Mouse (Mus musculus): ENCODE data around the gene Atp2b2.

DNA sequence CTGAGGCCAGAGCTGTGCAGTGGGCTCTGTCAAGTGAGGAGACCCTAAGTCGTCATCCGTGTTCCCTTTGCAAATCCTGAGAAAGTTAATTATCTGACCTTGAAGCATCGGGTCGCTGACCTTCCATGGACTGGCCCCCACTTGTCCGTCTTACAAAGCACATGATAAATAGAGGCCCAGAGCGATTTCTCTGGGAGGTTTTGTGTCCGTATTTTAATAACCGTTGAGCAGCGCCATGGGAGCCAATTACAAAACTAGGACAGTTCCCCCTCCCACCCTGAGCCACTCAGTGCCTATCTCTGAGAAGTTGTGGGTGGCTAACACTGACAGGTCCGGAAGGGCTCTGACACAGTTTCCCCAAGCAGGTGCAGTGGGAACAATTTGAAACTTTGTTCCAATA is 32.5 kb upstream of the Atp2b2 start:
- TF ChIP-seq CTCF (IDR thresholded peaks at IDR 0.05; ENCODE audit: low read depth, low read length) (no peak), POLR2A (IDR thresholded peaks at IDR 0.05; ENCODE audit: extremely low read depth, insufficient read depth, low read length) (no peak)
